Mouse (Mus musculus): ENCODE measurements at regions not wholly inside any gene's neighbourhood (a gene's known extent, or its start where the extent isn't known, plus 50 kb on each side); places are given as distances from the start of the nearest gene placed in this dataset.

- TF ChIP-seq CTCF (IDR thresholded peaks at IDR 0.05; ENCODE audit: low read depth) (no peak), EP300 (IDR thresholded peaks at IDR 0.05; ENCODE audit: low read depth) (no peak)
Observed at GRCm38 (mm10) chr9:47354866-47355265, 175.1 kb upstream of the Cadm1 start.
